Mouse (Mus musculus) midbrain, embryonic 15.5 days (tissue): ENCODE measurements at regions not wholly inside any gene's neighbourhood (a gene's known extent, or its start where the extent isn't known, plus 50 kb on each side); places are given as distances from the start of the nearest gene placed in this dataset.
A peak's percentile ranks its signal among the peaks of the same experiment; 100 is the strongest.

Experiments
- ATAC-seq: fragments of 200-750 bp; cut with Nextera tagmentation; replicated peaks from 2 replicates; pipeline ENCODE4 v1.8.0; 2017; ENCODE audit warnings: moderate TSS enrichment
- H3K27ac ChIP-seq: fragments of 300-500 bp; sonication (generic); 2 replicates; pipeline ENCODE4 v1.5.1; 2015; ENCODE audit warnings: mild to moderate bottlenecking, inconsistent platforms
- H3K27me3 ChIP-seq: fragments of 300-500 bp; sonication (generic); replicated peaks from 2 replicates; pipeline ENCODE4 v1.6.1; 2015; ENCODE audit warnings: inconsistent platforms
- H3K36me3 ChIP-seq: fragments of 300-500 bp; sonication (generic); replicated peaks from 2 replicates; pipeline ENCODE4 v1.6.1; 2015; ENCODE audit warnings: inconsistent platforms
- H3K4me1 ChIP-seq: fragments of 300-500 bp; sonication (generic); 2 replicates; pipeline ENCODE4 v1.6.1; 2015; ENCODE audit warnings: inconsistent platforms
- H3K4me2 ChIP-seq: fragments of 300-500 bp; sonication (generic); 2 replicates; pipeline ENCODE4 v1.6.1; 2015; ENCODE audit warnings: inconsistent platforms, mild to moderate bottlenecking, moderate library complexity
- H3K4me3 ChIP-seq: fragments of 300-500 bp; sonication (generic); 2 replicates; pipeline ENCODE4 v1.5.1; 2015; ENCODE audit warnings: mild to moderate bottlenecking, inconsistent platforms
- H3K9ac ChIP-seq: fragments of 300-500 bp; sonication (generic); 2 replicates; pipeline ENCODE4 v1.6.1; 2015; ENCODE audit warnings: mild to moderate bottlenecking, inconsistent platforms
- H3K9me3 ChIP-seq: fragments of 300-500 bp; sonication (generic); 2 replicates; pipeline ENCODE4 v1.6.1; 2016; ENCODE audit warnings: inconsistent platforms
- WGBS: fragments of 180-500 bp; shearing (Covaris S2); methylation state at CpG from one replicate; pipeline ENCODE4 v1.1.7; 2015; ENCODE audit warnings: mixed read lengths; 5-methylcytosine and 5-hydroxymethylcytosine counted together

DNA sequence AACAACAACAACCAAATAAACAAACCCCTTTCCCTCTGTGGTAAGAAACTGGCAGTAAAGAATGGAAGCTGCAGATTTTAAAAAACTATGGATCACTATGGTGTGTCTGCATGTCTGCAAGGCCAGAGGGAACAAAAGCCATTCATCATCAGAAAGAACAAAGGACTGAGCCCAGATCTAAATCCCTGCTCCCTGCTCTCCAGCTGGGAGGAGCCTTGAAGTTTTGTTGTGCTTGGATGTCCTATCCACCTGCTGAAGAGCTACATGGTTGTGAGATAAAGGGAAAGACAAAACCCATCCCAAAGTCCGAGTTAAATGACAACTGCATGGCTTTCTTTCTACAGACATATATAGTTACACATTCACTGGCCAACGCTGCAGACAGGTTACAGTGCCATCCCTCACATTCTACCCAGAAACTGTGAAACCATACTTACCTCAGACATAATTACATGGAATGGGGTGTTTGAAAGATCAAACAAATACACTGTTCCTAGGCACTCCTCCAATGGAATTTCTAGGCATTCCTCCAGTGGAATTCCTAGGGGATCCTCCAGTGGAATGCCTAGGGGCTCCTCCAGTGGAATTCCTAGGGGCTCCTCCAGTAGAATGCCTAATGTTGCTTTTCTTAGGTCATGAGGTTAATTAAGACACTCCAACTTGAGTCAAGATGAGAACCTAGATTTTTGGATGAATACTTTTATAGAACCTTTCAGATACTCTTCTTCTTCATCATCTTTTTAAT, 2054.2 kb downstream of the A830018L16Rik start:
- Histone ChIP-seq H3K4me2 (no peak overlapping the region), H3K4me3 (no peak overlapping the region), H3K9ac (no peak overlapping the region), H3K27me3 (no peaks in the 10 kb centered on the region), H3K9me3 (no peaks in the 10 kb centered on the region), H3K36me3 (no peaks in the 10 kb centered on the region), H3K27ac (no peak overlapping the region), H3K4me1 (no peaks in the 10 kb centered on the region)
- ATAC-seq: no peak
- 19% methylated on average over 2 of the region's 2 CpGs for WGBS

DNA sequence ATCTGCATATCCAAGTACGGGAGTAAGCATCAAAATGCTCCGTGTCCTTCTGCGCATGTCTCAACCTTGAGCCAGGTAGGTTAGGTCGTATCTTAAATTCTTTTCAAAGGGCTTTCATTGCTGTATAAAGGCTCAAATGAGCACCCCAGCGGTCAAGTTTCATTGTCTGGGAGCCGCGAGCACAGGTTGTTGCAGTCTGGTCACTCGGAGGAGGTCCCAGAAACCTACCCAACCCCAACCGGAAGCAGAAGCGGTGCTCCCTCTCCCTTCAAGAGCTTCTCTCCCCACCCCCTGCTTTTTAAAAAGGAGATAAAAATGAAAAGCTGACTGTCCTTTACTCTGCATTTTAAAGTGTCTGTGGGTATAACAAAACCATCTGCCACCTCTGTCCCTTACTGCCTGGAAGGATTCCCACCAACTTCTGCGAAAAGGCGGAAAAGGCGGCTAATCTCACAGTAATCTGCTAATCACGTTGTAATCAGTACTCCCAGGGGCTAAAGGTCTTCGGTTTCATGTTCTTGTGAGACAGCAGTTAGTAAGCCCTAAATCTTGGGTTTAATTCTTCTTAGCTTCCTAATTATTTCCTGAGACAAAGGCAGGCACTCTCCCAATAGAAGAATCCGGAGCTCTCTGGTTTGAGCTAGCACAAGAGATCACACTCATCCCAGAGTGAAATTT, 2081.0 kb downstream of the A830018L16Rik start:
- H3K27ac ChIP-seq: no peak overlapping the region
- 19% methylated on average over 16 of the region's 16 CpGs for WGBS
- 0 out of 2 replicates have a peak, but pooled peaks cover 4% of the 10 kb centered on the region for H3K27me3 ChIP-seq
- peak overlapping the region; percentile 48 for H3K4me2 ChIP-seq
- ATAC-seq: peak; percentile 60; the same call in 1 of the 2 replicates
- H3K9ac ChIP-seq: peak overlapping the region; percentile 24
- peaks cover 6% of the 10 kb centered on the region; the same call in 1 of the 2 replicates for H3K4me1 ChIP-seq
- peak overlapping the region; percentile 36 for H3K4me3 ChIP-seq
- H3K9me3 ChIP-seq: no peaks in the 10 kb centered on the region
- no peaks in the 10 kb centered on the region for H3K36me3 ChIP-seq

DNA sequence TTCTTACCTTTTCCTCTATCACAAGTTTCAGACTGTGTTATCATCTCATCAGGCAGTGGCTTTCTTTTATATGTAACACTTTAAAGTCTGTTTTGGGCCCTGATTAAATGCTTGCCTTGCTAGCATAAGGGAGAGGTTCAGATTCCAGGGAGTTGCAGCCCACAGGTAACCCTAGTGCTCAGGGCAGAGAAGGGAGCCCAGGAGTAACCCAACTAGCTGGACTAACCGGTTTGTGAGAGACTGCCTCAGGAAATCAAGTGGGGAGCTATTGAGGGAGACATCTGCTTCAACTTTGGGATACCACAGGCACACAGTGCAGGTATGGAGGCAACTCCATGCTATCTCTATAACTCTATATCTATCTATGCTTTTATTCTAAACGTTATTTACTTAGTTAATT, 2082.5 kb downstream of the A830018L16Rik start:
- no peak for ATAC-seq
- Histone ChIP-seq H3K27me3 (0 out of 2 replicates have a peak, but pooled peaks cover 4% of the 10 kb centered on the region), H3K9ac (no peak overlapping the region), H3K4me3 (no peak overlapping the region), H3K36me3 (no peaks in the 10 kb centered on the region), H3K4me1 (peaks cover 6% of the 10 kb centered on the region; the same call in 1 of the 2 replicates), H3K4me2 (no peak overlapping the region), H3K9me3 (no peaks in the 10 kb centered on the region), H3K27ac (no peak overlapping the region)
- 18% methylated on average over 2 of the region's 2 CpGs for WGBS

DNA sequence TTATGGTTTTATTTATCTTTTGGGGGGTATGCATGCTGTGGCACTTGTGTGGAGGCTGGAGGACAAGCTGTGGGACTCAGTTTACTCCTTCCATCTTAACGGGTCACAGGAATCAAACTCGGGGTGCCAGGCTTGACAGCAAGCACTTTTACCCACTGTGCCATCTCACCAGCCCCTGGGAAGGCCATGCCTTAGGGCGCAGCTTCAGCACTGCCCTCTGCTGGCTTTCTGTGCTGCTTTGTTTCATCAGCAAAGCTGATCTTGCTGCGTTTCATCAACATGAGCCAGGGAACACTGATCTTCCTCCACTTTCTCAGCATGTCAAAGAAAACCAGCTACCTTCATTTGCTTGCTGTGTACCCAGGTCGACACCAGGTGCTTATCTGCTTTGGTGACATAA, 2086.6 kb downstream of the A830018L16Rik start:
- Histone ChIP-seq H3K27ac (no peak overlapping the region), H3K4me3 (no peak overlapping the region), H3K9me3 (no peaks in the 10 kb centered on the region), H3K4me2 (no peak overlapping the region), H3K36me3 (no peaks in the 10 kb centered on the region), H3K4me1 (no peaks in the 10 kb centered on the region), H3K27me3 (0 out of 2 replicates have a peak, but pooled peaks cover 3% of the 10 kb centered on the region), H3K9ac (no peak overlapping the region)
- no peak for ATAC-seq
- WGBS: 37% methylated on average over 5 of the region's 5 CpGs

DNA sequence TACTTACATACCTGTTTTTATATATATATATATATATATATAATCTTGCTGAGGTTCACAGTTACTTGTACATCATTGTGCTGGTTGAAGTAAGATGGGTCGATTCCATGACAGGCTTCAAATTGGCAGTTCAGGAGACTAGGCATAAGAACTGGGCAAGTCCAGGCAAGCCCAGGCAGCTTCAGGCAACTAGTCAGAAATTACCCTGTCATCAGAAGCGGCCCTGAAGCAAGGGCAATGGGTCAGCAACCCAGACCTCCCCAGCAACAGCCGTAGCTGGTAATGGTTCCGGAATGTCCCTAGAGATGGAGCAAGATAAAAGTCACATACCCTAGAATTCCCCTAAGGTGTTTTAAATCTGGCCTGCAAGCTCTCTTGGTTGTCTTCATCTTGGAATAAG, 2088.0 kb downstream of the A830018L16Rik start:
- H3K27ac ChIP-seq: no peak overlapping the region
- no peaks in the 10 kb centered on the region for H3K36me3 ChIP-seq
- H3K9ac ChIP-seq: no peak overlapping the region
- no peak overlapping the region for H3K4me2 ChIP-seq
- 82% methylated on average over 4 of the region's 4 CpGs for WGBS
- no peaks in the 10 kb centered on the region for H3K4me1 ChIP-seq
- no peak for ATAC-seq
- no peaks in the 10 kb centered on the region for H3K9me3 ChIP-seq
- H3K27me3 ChIP-seq: no peaks in the 10 kb centered on the region
- no peak overlapping the region for H3K4me3 ChIP-seq

GRCm38 (mm10) chr1:13513761-13514160, 2099.9 kb downstream of the A830018L16Rik start:
- WGBS: 94% methylated on average over 11 of the region's 11 CpGs
- ATAC-seq: no peak
- no peak overlapping the region for H3K4me2 ChIP-seq
- H3K27me3 ChIP-seq: no peaks in the 10 kb centered on the region
- no peak overlapping the region for H3K4me3 ChIP-seq
- H3K36me3 ChIP-seq: no peaks in the 10 kb centered on the region
- no peak overlapping the region for H3K9ac ChIP-seq
- no peak overlapping the region for H3K27ac ChIP-seq
- no peaks in the 10 kb centered on the region for H3K4me1 ChIP-seq
- no peaks in the 10 kb centered on the region for H3K9me3 ChIP-seq
